Comparison of ENCODE assay signal across 10 mouse cellular contexts in the genomic region with DNA sequence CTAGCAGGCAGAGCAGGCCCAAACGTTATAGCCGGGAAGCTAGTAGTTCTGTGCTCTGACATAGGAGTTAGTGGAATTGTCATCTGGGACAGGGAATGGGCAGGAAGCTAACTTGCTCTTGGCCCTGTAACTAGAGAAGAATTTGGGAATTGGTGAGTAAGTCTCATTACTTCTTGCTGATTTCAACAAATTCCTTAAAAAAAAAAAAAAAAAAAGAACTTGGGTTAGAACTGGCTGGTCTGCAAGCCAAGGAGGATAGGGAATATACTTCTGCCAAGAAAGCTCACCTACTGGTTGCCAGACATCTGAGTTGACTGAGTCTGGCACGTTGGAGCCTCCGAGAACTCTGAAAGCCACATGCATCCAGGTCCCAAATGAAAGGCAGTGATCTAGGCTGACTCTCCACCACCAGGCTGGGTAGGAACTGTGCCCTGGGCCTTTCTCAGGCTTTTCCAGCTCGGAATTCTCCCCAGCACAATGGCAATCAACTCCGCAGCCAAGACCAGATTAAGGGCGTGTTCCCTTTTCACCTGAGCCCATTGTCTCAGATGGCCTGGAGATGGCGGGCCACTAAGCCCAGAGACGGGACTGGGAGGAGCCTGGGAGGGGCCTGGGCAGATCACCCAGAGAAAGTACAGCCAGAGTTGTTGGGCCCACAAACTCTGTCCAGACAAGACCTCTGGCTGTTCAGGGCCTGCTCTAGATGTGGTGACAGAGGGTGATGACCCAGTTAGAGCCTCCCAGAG.
A peak's percentile ranks its signal among the peaks of the same experiment; 100 is the strongest.
DNase-seq lines count a peak whose midpoint lies in the region; ATAC-seq lines count a peak whose summit lies in the region.
"Had no signal": no experiment of that assay in that cellular context is flagged by ENCODE, and none has a peak within 500 bp of the region (broad histone marks: within the 10 kb centered on the region; RNA-seq: fewer than 3 reads in every experiment).

No protein-coding gene starts in this region.

- 61% methylated on average over 9 of the region's 9 CpGs for WGBS in kidney, embryonic 16.5 days
- 30% methylated on average over 9 of the region's 9 CpGs for WGBS in forebrain, embryonic 11.5 days

- no peaks in the 10 kb centered on the region for H3K36me3 ChIP-seq in kidney, embryonic 16.5 days (ENCODE audit: insufficient read depth, low read length)
- H3K36me3 ChIP-seq in forebrain, embryonic 11.5 days (ENCODE audit: control insufficient read depth, insufficient read depth, low read length): no peaks in the 10 kb centered on the region
- H3K36me3 ChIP-seq: liver, embryonic 15.5 days had no signal

- ATAC-seq in kidney, embryonic 16.5 days (ENCODE audit: low FRiP score, low TSS enrichment): no peak
- ATAC-seq in megakaryocyte, adult 5-6 weeks (ENCODE audit: poor library complexity, severe bottlenecking): peak; percentile 51
- ATAC-seq in forebrain, embryonic 11.5 days (replicated peaks; ENCODE audit: low FRiP score): no peak

- H3K27me3 ChIP-seq in kidney, embryonic 16.5 days (ENCODE audit: insufficient read depth, low read length): no peaks in the 10 kb centered on the region
- no peaks in the 10 kb centered on the region for H3K27me3 ChIP-seq in forebrain, embryonic 11.5 days (ENCODE audit: control insufficient read depth, insufficient read depth, low read length)

- 0 out of 2 replicates have a peak overlapping the region, but pooled peaks have one; percentile 7 for H3K27ac ChIP-seq in kidney, embryonic 16.5 days (ENCODE audit: low read length)
- H3K27ac ChIP-seq in forebrain, embryonic 11.5 days (ENCODE audit: low read depth, low read length): no peak overlapping the region
- H3K27ac ChIP-seq: liver, embryonic 15.5 days had no signal

- no peak for DNase-seq in kidney, postnatal 14 days
- peak; percentile 72 for DNase-seq in Muller cell, postnatal 12 days (ENCODE audit: inconsistent ontology term)
- DNase-seq in gastrocnemius, postnatal 25 days: peak; percentile 70
- DNase-seq in left cerebral cortex, postnatal 25 days (ENCODE audit: low spot score in 2 of 2): no peak
- no peak for DNase-seq in forebrain, embryonic 11.5 days (ENCODE audit: low spot score)
- DNase-seq in ovary, postnatal 14 days (ENCODE audit: low spot score): no peak

- 0 out of 2 replicates have a peak overlapping the region, but pooled peaks have one; percentile 17 for H3K9ac ChIP-seq in kidney, embryonic 16.5 days (replicated peaks; ENCODE audit: low read length)
- H3K9ac ChIP-seq in forebrain, embryonic 11.5 days (ENCODE audit: low read length): no peak overlapping the region
- H3K9ac ChIP-seq: liver, embryonic 15.5 days had no signal

- H3K4me1 ChIP-seq in kidney, embryonic 16.5 days (ENCODE audit: insufficient read depth, low read length): peaks cover 25% of the 10 kb centered on the region
- no peaks in the 10 kb centered on the region; the same call in 1 of the 2 replicates for H3K4me1 ChIP-seq in forebrain, embryonic 11.5 days (replicated peaks; ENCODE audit: control insufficient read depth, insufficient read depth, low read length)

- H3K4me2 ChIP-seq in kidney, embryonic 16.5 days (replicated peaks; ENCODE audit: low read depth, low read length): no peak overlapping the region
- H3K4me2 ChIP-seq in forebrain, embryonic 11.5 days (ENCODE audit: low read depth, low read length, severe bottlenecking): no peak overlapping the region
- H3K4me2 ChIP-seq: liver, embryonic 15.5 days had no signal

- H3K9me3 ChIP-seq in kidney, embryonic 16.5 days (ENCODE audit: low read length): no peaks in the 10 kb centered on the region
- no peaks in the 10 kb centered on the region for H3K9me3 ChIP-seq in forebrain, embryonic 11.5 days (ENCODE audit: control insufficient read depth, low read length)
- H3K9me3 ChIP-seq: liver, embryonic 15.5 days had no signal

- no peak overlapping the region for H3K4me3 ChIP-seq in kidney, embryonic 16.5 days (ENCODE audit: low read length)
- H3K4me3 ChIP-seq in forebrain, embryonic 11.5 days (ENCODE audit: low read depth, low read length): no peak overlapping the region
- H3K4me3 ChIP-seq: erythroblast, embryonic 14.5 days; liver, embryonic 15.5 days had no signal

- intact Hi-C loops in left cerebral cortex, postnatal 25 days (cut with DNase I): no loop called here

Comparison
In these comparisons a context has a peak if more than half of its experiments do, and no peak if none do; other contexts are left out.
1. DNase-seq: peak in Muller cell, postnatal 12 days (single experiment) and gastrocnemius, postnatal 25 days (single experiment); none in kidney, postnatal 14 days (single experiment), left cerebral cortex, postnatal 25 days (0 of 2), forebrain, embryonic 11.5 days (single experiment) and ovary, postnatal 14 days (single experiment).